Mouse (Mus musculus) retina, adult 2 months (tissue): ENCODE measurements around the gene Ank2.

Experiments
- DNase-seq: peaks from one replicate; pipeline ENCODE4 v3.0.0-alpha.2; 2012; ENCODE audit warnings: low read depth, low spot score

Ank2 gene

GRCm38 (mm10) chr3:127243928-127244642 lies 255.1 kb downstream of the Ank2 start:
- DNase-seq = no peak

GRCm38 (mm10) chr3:127242234-127242810 lies 256.8 kb downstream of the Ank2 start:
- DNase-seq = no peak

- DNase-seq = no peak
Observed at GRCm38 (mm10) chr3:127235271-127235670, 263.9 kb downstream of the Ank2 start.

- DNase-seq = no peak
Observed at GRCm38 (mm10) chr3:127225799-127226730, 273.1 kb downstream of the Ank2 start.

- no peak for DNase-seq
Observed at GRCm38 (mm10) chr3:127225167-127225798, 273.9 kb downstream of the Ank2 start.

- DNase-seq = no peak
Observed at GRCm38 (mm10) chr3:127224315-127225166, 274.6 kb downstream of the Ank2 start.

GRCm38 (mm10) chr3:127222086-127222485 lies 277.1 kb downstream of the Ank2 start:
- DNase-seq = no peak

GRCm38 (mm10) chr3:127220859-127221258 lies 278.3 kb downstream of the Ank2 start:
- no peak for DNase-seq

- no peak for DNase-seq
Observed at GRCm38 (mm10) chr3:127213534-127213933, 285.6 kb downstream of the Ank2 start.

GRCm38 (mm10) chr3:127211119-127211518 lies 288.0 kb downstream of the Ank2 start:
- no peak for DNase-seq

- no peak for DNase-seq
Observed at GRCm38 (mm10) chr3:127210552-127210951, 288.6 kb downstream of the Ank2 start.

- DNase-seq = no peak
Observed at GRCm38 (mm10) chr3:127208871-127209270, 290.3 kb downstream of the Ank2 start.

- DNase-seq = no peak
Observed at GRCm38 (mm10) chr3:127205883-127206434, 293.2 kb downstream of the Ank2 start.

GRCm38 (mm10) chr3:127202484-127203115 lies 296.6 kb downstream of the Ank2 start:
- DNase-seq = no peak

GRCm38 (mm10) chr3:127200789-127201188 lies 298.4 kb downstream of the Ank2 start:
- DNase-seq = no peak

- no peak for DNase-seq
Observed at GRCm38 (mm10) chr3:127199112-127199665, 300.0 kb downstream of the Ank2 start.

GRCm38 (mm10) chr3:127198656-127199055 lies 300.5 kb downstream of the Ank2 start:
- no peak for DNase-seq

- no peak for DNase-seq
Observed at GRCm38 (mm10) chr3:127188789-127189128, 310.4 kb downstream of the Ank2 start.

GRCm38 (mm10) chr3:127188086-127188788 lies 310.9 kb downstream of the Ank2 start:
- DNase-seq = no peak
